Mouse (Mus musculus) CD4-positive, CD25-positive, alpha-beta regulatory T cell, adult 2 months (primary cell): ENCODE measurements around the gene Pan3.

Experiments
- DNase-seq: peaks from one replicate; pipeline ENCODE4 v3.0.0-alpha.2; 2012; ENCODE audit warnings: low read depth, low spot score

Pan3 gene

DNA sequence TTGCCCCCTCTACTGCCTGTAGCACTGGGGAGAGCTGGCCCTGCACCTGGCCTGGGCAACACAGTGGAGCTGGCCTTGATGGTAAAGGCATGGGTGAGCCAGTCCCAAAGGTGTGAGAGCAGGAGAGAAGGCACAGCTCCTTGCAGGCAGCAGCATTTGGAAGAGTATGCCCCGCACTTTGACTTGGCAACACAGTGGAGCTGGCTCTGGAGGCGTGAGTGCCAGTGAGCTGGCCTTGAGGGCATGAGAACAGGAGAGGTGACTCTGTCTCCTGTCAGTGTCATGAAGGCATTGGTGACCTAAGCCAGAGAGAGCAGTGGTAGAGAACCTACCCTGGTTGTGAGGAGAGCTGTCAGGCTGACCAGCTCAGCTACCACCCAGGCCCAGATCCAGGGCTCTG is 49.4 kb downstream of the Pan3 start:
- no peak for DNase-seq

DNA sequence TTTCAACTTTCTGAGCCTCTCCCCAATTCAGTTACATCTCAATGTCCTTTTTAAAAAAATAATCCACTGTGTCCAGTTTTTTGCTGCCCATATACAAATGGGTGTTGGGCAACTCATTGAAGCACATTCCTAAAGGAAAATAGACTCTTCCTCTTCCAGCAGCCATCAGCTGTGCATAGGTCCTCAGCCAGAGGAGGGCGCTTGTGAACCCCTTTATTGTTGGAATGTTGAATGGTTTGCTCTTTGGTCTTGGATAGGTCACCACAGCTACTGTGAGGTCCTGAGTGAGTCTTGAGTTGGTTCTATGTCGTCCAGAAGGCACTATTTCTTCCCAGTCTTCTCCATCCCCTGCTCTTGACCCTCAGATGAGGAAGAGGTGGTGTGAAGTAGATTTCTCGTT is 54.2 kb downstream of the Pan3 start:
- no peak for DNase-seq

DNA sequence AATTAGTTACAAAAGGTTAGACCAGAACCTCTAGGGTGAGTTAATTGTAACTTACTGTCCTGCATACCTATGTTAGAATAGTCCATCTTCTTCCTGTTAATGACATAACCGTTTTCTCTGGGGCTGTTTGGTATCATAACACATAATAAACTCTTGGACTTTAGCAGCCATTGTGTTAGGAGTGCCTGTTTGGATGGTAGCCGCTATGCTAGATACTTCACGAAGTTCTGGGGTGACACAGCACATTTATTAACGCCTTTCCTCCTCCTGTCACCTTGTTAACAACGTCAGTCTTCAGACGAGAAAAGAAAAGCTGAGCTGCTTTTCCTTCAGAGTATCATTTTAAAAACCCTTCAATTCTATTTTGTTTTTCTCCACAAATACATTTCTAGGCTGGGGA is 59.3 kb downstream of the Pan3 start:
- no peak for DNase-seq

DNA sequence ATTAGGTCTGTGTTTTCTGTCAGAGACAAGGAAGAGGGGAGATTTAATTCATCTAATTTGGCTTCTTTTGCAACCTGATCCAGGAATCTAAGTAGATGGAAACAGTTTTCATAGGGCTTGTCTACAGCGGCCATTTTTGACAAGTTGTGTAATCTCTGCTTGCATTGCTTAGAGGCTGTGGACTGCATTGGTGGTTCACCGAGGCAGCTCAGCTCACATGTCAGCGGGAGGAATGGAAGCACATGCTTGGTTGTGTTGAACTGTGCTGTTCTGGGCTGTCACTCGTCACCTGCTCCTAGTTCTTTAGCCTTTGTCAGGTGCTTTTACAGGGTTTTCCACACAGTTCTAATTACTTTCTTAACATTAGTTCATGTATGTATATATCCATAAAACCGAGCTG is 60.9 kb downstream of the Pan3 start:
- DNase-seq = no peak

DNA sequence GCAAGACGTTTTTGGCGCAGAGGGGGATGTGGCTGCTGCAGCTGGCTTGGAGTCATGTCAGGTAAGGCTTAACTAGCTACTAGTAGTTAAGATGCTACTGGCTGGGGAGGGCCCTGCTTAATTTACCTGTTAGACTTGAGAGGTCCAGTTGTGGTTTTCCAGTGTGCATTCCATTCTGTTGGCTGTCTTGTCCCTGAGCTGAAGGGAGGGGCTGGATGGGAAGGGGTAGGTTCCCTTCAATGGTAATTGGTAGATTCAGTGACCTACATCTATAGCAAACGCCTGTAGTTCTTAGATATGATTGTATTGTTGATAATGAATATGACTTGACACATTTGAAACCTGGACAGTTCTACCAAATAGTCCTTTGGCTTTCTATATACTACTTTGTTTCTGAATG is 62.5 kb downstream of the Pan3 start:
- DNase-seq = no peak

DNA sequence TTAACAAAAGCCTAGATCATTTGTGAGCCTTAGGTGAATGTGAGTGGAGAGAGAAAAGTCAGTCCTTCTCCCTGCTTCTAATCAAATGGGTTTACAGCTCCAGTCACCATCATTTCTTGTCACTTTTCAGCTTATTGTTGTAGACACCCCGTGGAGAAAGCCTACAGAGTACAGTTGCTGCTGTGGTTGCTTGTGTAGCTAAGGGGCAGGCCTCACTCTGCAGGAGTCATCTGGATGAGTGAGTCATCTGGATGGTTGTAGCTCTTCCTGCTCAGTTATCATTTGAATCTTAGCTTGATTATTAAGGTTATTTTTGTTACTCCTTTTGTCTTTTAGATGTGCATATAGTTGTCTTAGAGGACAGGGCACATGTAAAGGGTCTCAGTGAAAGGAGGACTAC is 63.2 kb downstream of the Pan3 start:
- no peak for DNase-seq

DNA sequence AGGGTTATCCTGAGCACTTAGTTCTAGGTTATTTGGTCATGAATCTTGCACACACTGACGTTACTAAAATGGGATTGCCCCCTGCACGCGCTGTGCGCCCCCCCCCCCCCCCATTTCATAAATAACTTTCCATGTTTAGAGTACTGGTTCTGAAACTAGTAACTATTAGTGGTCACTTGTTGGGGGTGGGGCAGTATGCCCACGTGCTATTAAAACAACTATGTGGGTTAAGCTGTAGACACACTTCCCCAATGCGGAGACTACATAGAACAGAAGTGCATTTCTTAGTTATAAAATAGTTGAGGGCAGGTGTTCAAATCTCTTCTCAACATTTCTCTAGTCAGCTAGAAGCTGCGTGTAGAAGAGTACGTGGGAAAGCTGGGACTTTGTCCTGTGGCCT is 63.7 kb downstream of the Pan3 start:
- DNase-seq = no peak

DNA sequence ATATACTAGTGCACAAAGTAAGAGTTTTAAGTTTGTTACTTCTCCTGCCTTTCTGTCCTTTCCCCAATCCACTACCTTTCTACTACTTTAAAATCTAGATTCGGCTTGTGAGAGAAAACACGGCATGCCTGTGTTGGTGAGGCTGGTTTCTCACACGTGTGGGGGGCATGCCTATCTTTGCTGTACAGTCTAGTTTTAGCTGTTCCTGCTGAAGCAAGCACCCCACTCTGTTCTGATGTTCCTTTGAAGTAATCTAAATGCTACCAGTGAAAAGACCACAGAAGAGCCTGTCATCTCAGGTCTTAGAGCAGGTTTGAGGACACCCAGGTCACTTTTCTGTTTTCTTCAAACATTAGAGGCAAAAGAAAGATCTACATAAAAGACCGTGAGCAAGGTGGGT is 64.4 kb downstream of the Pan3 start:
- no peak for DNase-seq

DNA sequence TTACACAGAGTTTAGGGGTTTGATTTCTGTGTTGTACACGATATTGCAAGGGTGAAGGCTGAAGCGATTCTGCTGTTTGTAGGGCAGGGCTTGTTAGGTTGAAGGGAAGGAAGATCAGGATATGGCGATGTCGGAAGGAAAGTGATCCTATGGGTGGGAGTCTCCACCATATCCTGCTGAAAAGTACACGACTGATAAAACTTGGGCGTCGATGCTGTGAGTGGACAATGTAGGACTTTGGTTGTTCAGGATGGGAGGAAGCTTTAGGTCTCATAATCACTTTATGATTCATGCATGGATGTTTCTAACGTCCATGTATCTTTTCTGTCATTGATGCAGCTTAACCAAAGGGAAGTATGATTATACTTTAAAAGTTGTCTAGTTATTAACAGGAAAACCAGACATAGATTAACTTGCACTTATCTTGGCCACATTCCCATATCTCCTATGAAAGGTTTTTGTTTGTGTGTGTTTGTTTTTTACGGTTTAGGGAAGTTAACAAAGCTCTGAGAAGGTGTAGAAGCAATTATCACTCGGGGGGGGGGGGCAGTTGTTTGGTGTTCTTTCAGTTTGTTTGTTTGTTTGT is 64.9 kb downstream of the Pan3 start:
- DNase-seq = no peak

DNA sequence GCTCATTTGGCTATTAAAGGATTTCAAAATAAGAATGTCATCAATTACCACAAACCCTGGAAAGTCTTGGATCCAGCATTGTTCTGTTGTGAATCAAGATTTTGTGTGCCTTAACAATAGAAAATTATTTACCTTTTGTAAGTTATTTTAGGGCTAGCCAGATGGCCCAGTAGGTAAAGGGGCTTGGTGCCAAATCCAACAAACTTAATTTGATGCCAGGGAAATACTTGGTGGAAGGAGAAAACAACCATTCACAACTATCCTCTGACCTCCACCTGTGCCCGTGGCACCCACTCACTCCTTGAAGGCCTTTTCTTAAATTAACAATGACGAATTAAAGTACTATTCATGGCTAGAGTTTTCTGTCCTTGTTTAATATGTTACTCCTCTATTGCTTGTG is 66.0 kb downstream of the Pan3 start:
- no peak for DNase-seq

DNA sequence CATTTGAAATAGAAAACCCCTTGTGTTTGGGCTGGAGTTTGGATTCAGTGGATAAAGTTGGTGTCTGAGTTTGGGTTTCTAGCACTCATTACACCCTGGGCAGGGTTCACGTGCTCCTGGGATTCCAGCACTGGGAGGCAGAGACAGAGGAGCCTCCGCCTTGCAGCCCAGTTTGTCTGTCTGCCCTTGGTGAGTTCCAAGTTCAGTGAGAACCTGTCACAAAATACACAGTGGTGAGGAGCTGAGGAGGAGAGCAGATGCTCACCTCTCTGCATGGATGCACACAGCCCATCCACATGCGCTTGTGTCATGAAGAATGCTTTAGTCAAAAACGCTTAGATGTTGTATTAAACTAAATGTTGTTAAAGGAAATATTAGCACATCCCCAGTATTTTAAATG is 67.0 kb downstream of the Pan3 start:
- DNase-seq = no peak

DNA sequence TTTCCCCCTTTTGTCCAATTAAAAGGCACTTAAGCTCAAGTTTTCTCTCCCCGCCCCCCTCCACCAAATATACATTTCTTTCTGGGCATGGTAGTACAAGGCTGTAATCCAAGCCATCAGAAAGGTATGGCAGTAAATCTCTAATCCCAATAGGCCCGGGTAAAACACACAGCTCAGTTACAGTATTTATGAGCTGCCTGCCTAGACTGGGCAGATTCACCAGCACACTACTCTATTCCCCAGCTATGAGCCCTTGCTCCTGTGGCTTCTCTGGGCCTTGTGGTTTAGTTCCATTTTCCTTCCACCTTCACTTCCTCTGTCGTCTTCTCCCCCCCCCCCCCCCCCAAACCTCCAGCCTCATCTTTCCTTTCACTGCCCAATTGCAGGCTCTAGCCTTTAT is 67.8 kb downstream of the Pan3 start:
- no peak for DNase-seq

DNA sequence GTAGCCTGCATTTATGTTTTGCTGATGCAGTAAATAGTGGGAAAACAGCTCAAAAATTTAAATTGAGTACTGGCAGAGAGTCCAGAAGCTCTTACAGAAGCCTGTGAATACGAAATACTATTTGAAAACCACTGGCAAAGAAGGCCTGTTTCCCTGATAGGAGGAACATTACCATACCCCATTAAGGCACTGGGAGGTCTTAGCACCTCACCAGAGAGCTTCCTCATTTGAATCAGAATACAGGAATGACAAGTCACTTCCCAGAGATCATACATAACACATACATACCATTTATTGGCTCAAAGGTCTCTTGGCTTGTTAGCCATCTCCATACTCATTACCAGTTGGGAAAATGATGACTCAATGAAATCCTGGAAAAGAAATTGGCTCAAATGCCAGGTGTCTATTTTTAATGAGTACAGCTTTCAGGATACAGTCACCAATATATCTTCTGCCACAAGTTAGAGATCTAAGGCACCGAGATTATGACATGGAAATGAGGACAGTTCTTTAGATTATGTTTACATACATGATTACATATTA is 71.6 kb downstream of the Pan3 start:
- no peak for DNase-seq

DNA sequence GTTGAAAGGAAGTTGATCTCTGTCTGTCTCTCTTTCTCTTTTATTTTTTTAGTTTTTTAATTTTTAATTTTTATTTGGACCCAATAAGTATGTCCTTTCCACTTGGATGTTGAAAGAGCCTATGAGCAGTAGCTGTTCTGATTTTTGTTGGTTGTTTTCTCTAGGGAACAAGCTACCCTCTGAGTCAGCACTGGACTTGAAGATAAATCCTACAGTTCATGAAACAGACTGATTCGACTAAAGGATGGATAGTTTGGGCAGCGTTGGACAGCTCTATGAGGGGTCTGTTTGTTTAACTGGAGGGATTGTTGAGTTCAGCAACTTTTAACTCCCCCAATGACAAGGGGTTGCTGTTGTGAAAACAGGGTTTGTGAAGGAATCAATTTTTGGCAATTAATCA is 73.0 kb downstream of the Pan3 start:
- DNase-seq = no peak

DNA sequence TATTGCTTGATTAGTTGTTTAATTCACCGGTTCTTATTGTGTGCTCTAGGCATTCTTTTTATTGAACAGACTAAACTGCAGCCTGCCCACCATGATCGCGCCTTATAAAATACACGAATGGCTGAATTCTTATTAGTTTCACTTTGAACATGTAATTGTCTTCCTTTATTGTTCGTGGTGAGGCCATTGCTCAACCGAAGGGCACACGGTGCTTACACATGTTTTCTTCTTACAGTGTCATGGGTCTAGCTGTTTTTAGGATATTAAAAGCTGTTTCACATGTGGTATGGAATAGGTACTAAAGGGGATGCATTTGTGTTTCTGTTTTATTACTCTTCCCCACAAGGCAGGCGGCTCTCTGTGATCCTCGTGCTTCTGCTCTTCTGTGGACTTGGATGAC is 81.4 kb downstream of the Pan3 start:
- DNase-seq = no peak

DNA sequence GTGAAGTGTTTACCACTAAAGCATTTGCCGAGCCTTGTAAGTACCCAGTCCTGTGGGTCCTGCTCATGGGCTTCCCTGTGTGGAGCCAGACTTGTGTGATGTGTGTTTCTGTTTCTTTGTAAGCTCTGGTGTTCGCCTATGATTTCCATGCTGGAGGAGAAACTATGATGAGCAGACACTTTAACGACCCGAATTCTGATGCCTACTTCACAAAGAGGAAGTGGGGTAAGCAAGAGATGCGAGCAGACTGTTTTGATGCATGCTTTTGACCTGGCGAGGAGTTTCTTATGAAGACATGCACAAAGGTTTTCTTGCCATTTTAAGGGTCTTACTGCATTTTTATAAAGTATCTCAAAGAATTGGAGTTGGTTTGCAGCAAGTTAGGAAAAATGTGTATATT is 97.0 kb downstream of the Pan3 start:
- DNase-seq = no peak

DNA sequence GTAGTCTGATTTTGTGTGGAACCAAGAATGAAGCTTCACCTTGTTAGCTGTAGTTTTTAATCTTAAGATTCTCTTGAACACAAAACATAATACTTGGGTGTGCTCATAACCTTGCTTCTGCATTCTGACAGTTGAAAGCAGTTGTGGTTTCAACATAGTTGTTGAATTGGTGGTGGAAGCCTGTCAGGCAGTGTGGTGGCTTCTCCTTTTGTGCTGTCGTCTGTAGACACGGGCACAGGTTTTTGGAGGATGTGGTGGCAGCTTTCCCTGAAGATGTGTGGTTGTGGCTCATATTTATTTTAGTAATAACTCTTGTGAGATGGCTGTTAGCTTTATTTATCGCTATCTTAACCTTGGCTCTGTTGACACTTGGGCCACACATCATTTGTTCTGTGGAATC is 97.8 kb downstream of the Pan3 start:
- no peak for DNase-seq

DNA sequence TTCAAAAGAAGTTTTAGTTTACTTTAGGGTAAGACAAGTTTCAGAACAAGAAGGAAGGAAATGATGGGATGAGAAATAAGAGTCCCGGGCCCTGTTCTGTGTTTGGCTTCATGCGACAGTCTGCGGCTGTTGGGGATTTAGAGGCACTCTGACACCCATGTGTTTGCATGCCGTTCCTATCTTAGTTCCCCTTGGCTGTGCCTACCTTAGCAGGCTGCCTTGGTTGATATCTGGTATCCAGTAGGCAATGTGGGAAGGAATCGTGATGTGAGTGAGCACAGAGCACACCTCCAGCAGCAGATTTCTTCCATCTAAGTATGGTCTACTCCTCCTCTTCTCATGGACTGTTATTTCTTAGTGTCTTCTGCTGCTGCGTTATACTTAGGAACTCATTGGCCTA is 102.1 kb downstream of the Pan3 start:
- no peak for DNase-seq

DNA sequence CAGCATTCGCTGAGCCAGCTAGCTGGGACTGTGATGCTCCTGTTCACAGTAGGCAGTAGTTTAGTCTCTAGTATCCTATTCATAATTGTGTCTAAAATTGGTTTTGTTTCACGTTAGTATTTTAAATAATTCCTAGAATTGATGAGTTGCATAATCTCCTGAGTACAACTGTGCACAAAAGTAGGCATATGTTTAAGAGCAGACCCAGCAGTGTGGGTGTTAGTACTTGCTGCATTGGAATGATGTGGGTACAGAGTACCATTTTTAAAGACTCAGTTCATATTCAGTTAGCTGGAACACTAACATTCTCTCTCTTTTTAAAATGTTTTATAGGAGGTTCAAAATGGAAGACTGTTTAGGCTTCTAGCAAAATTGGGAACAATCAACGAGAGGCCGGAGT is 109.4 kb downstream of the Pan3 start:
- no peak for DNase-seq

DNA sequence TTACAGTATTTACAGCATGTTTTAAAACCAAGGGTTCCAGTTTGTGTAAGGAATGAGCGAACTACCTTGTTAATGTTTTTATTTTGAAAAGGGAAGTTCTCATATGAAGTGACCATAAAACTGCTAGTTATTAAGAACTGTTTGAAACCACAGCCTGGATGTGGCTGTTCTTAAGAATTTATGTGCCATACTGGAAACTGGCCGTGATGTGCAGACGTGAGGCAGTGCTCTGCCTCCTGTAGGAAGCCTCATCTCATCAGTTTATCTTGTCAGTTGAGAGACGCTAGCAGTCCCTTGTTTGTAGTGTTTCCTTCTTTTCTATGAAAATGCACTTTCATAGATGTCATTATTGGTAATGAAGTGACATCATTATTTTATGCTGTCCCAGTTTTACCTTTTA is 109.9 kb downstream of the Pan3 start:
- DNase-seq = no peak

DNA sequence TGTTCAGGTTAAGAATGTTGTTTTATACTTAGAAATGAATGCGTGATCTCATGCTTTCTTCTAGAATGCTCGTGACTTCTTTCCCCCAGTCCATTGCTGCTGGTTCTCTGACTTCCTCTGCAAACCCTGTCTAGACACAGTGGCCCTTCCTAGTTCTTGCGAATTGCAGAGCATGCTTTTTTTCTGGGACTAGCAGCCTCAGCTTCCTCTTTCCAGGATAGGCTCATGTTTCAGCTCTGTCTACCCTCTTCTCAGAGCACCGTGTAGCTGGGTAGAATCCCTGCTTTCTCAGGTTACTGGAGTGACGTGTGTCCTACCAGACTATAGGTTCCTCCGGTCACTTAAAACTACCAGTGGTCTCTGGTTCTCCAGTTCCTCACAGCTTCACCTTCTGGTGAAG is 112.3 kb downstream of the Pan3 start:
- DNase-seq = no peak

DNA sequence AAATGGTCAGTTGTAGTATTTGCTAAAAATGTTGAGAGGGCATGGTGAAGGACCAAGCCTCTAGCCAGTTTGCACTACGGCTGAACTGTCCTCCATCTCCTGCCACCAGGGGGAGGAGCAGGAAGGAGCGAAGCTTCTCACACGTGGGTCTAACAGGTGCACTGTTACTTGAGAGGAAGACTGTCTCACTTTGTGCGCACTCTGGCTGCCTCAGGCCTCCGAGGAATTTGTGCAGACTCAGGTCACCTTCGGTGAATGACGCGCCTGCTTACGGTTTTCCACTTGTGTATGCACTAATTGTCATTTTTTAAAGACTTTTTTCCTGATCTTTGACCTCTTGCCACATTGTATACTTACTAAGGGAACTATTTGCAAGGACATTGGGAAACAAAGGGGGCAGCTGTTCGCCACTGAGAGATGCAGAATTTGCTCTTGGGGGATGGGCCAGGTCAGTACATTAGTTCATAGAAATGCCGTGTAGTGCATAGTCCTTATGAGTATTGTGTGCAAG is 115.8 kb downstream of the Pan3 start:
- peak; percentile 47 for DNase-seq

DNA sequence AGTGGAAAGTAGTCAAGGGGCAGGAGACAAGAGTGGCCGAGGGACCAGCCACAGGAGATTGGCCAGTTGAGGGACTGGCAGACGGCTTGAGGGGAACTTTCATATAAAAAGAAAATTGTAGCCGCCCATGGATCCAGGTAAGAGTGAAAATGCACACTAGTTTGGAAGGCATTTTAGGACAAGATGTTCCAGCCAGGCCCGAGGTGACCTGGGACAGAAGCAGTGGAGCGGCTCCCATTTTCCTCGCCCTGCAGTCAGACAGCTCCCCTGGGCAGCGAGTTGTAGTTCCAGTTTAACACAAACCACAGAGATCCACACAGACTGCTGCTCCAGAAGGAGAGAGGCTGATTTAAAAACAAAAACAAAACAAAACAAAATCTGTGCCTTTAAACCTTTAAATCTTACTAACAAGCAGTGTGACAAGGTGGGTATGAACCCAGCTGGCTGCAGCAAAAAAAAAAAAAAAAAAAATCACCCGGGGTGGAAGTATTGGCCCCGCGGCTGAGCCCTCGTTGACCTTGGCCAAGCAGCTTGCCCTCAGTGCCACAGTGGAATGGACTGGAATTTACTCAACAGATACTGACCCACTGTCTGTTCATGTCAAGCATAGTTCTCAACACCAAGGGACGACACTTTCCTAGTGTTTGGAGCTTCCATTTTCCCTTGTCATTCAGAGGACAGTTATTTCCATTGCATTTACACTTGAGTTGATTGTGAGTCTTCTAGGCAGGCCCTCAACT is 119.2 kb downstream of the Pan3 start:
- no peak for DNase-seq
